Mouse (Mus musculus) kidney, adult 10 weeks (tissue): Measurements from ENCODE around the gene Scgb1b29. TPM values are rescaled to one million over a fixed set of nuclear protein-coding genes. Genes with fewer than 3 reads are reported as not detected.

Source experiments
- polyA plus RNA-seq: library from polyadenylated mRNA; stranded (reverse); fragments of 350-450 nt; fragmentation: Illumina TruSeq; extraction: RNeasy Lipid Tissue Mini Kit (QIAGEN cat#74804); gene quantifications from one replicate; pipeline ENCODE4 v1.2.3, GENCODE M21; 2014; ENCODE audit warnings: low read depth, low replicate concordance

Gene Scgb1b29
- polyA plus RNA-seq = not detected

GRCm38 (mm10) chr7:32441241-32441640 lies at the start of gene Scgb1b29:
Gene Scgb1b29 (plus strand): TSS chr7:32441541.

Other genes with a start within 250 kb of the Scgb1b29 start
- gene Scgb2b11, start 230.4 kb upstream of the Scgb1b29 start, polyA plus RNA-seq = not detected
- not detected for gene Scgb1b11, start 218.7 kb upstream of the Scgb1b29 start, polyA plus RNA-seq
- gene Scgb2b12, start 114.3 kb upstream of the Scgb1b29 start, polyA plus RNA-seq = not detected
- gene Scgb1b12, start 107.4 kb upstream of the Scgb1b29 start, polyA plus RNA-seq = not detected